Mouse (Mus musculus): ENCODE results near the gene Rnd3. TPM values are rescaled to one million over a fixed set of nuclear protein-coding genes. Genes with fewer than 3 reads are reported as not detected.
A peak's percentile ranks its signal among the peaks of the same experiment; 100 is the strongest.

The Rnd3 gene
- polyA plus RNA-seq (2014; fragmentation: Nextera tagmentation; extraction: Ambion mirVana): 338 and 393 TPM in 2 replicates

DNA sequence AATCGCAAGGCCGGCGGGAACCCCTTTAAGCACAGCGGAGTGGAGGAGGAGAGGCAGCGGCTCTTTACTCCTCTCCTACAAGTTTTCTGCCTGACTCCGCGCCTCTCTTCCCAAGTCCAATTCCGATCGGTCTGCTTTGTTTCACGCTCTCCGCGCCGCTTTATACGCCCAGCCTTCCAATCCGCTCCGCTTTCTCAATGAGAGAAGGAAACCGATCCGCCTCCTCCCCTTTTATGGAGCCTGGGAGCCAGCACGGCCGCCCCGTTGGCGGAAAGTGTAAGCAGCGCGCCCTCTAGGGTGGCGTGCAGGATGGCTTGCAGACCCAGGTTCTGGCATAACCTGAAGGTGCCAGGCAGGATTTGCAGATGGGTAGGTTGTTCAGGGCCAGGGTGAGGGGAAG is at the start of gene Rnd3:
Rnd3 (minus strand) TSS at position 137 of the 400 bp plus-strand sequence.
- H3K4me3 ChIP-seq (ENCODE audit: low read depth, low read length): peak within 1 kb of the TSS; percentile 98
- H3K9me3 ChIP-seq (ENCODE audit: control insufficient read depth, low read length): no peaks in the 10 kb centered on the region
- peaks cover 8% of the 10 kb centered on the region for H3K4me1 ChIP-seq (ENCODE audit: control insufficient read depth, insufficient read depth, low read length)
- WGBS: under 1% methylated on average over 25 of the region's 25 CpGs
- H3K27ac ChIP-seq (ENCODE audit: low read depth, low read length): peak within 1 kb of the TSS; percentile 89
- peak within 1 kb of the TSS; percentile 99 for H3K9ac ChIP-seq (ENCODE audit: low read length)
- ATAC-seq (ENCODE audit: low FRiP score): peak; percentile 80
- peak within 1 kb of the TSS; percentile 55 for H3K4me2 ChIP-seq
- peak; percentile 99 for DNase-seq (ENCODE audit: low spot score, missing footprints)
- no peaks in the 10 kb centered on the region for H3K27me3 ChIP-seq (ENCODE audit: control insufficient read depth, insufficient read depth, low read length)
- H3K36me3 ChIP-seq (ENCODE audit: control insufficient read depth, insufficient read depth, low read length): no peaks in the 10 kb centered on the region

- Histone ChIP-seq H3K9me3 (ENCODE audit: control insufficient read depth, low read length) (no peaks in the 10 kb centered on the region), H3K27ac (ENCODE audit: low read depth, low read length) (no peak overlapping the region), H3K4me1 (ENCODE audit: control insufficient read depth, insufficient read depth, low read length) (no peaks in the 10 kb centered on the region), H3K9ac (ENCODE audit: low read length) (no peak overlapping the region), H3K36me3 (ENCODE audit: control insufficient read depth, insufficient read depth, low read length) (no peaks in the 10 kb centered on the region), H3K27me3 (ENCODE audit: control insufficient read depth, insufficient read depth, low read length) (no peaks in the 10 kb centered on the region), H3K4me2 (no peak overlapping the region), H3K4me3 (ENCODE audit: low read depth, low read length) (no peak overlapping the region)
- DNase-seq (ENCODE audit: low spot score, missing footprints) (no peak), ATAC-seq (ENCODE audit: low FRiP score) (no peak)
- WGBS: 67% methylated on average over 2 of the region's 2 CpGs
Measured at GRCm38 (mm10) chr2:51192319-51192718, 43.4 kb upstream of the Rnd3 start.

DNA sequence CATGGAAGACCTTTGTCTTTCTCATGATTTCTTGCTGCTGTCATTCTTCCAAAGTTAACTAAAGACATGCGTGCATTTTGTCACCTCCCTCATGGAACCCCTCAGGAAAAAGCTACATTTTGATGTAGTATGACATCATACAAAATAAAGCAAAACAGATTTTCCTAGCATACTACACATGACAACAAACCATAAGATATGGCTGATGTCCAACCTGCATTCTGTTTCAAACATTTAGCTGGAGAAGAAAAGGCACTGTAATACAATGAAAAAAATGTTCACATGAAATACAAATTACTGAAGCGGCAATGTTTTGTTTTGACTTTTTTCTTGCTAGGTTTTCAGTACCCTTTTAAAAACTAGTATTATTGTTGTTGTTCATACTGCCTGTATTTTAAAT is 36.9 kb upstream of the Rnd3 start:
- Histone ChIP-seq H3K9me3 (ENCODE audit: control insufficient read depth, low read length) (no peaks in the 10 kb centered on the region), H3K9ac (ENCODE audit: low read length) (no peak overlapping the region), H3K4me1 (ENCODE audit: control insufficient read depth, insufficient read depth, low read length) (no peaks in the 10 kb centered on the region), H3K36me3 (ENCODE audit: control insufficient read depth, insufficient read depth, low read length) (no peaks in the 10 kb centered on the region), H3K27ac (ENCODE audit: low read depth, low read length) (no peak overlapping the region), H3K4me3 (ENCODE audit: low read depth, low read length) (no peak overlapping the region), H3K4me2 (no peak overlapping the region), H3K27me3 (ENCODE audit: control insufficient read depth, insufficient read depth, low read length) (no peaks in the 10 kb centered on the region)
- DNase-seq (ENCODE audit: low spot score, missing footprints): no peak
- 93% methylated on average over 2 of the region's 2 CpGs for WGBS
- ATAC-seq (ENCODE audit: low FRiP score): no peak

DNA sequence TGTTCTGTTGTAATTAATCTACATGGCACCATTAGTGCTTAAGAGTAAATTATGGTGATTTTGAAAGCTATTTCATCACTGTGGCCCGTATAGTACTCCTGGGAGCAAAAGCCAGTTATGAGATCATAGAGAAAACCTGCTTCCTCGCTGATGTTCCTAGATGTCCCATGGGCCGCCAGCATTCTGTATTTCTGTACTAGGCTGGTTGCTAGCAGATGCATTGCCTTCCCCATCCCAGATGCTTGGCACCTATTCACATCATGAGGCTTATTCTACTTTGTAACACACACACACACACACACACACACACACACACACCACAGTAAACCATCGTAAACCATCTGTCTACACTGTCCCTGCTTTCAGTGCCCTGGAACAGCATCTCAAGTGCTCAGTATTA is 34.1 kb upstream of the Rnd3 start:
- no peak for ATAC-seq (ENCODE audit: low FRiP score)
- no peaks in the 10 kb centered on the region for H3K4me1 ChIP-seq (ENCODE audit: control insufficient read depth, insufficient read depth, low read length)
- H3K9ac ChIP-seq (ENCODE audit: low read length): no peak overlapping the region
- H3K27ac ChIP-seq (ENCODE audit: low read depth, low read length): no peak overlapping the region
- no peaks in the 10 kb centered on the region for H3K36me3 ChIP-seq (ENCODE audit: control insufficient read depth, insufficient read depth, low read length)
- no peak for DNase-seq (ENCODE audit: low spot score, missing footprints)
- H3K27me3 ChIP-seq (ENCODE audit: control insufficient read depth, insufficient read depth, low read length): no peaks in the 10 kb centered on the region
- H3K4me2 ChIP-seq: no peak overlapping the region
- H3K9me3 ChIP-seq (ENCODE audit: control insufficient read depth, low read length): no peaks in the 10 kb centered on the region
- H3K4me3 ChIP-seq (ENCODE audit: low read depth, low read length): no peak overlapping the region
- 96% methylated on average over 4 of the region's 4 CpGs for WGBS

- Histone ChIP-seq H3K4me2 (no peak overlapping the region), H3K4me3 (ENCODE audit: low read depth, low read length) (no peak overlapping the region), H3K27ac (ENCODE audit: low read depth, low read length) (no peak overlapping the region), H3K4me1 (ENCODE audit: control insufficient read depth, insufficient read depth, low read length) (no peaks in the 10 kb centered on the region), H3K9ac (ENCODE audit: low read length) (no peak overlapping the region), H3K9me3 (ENCODE audit: control insufficient read depth, low read length) (no peaks in the 10 kb centered on the region), H3K27me3 (ENCODE audit: control insufficient read depth, insufficient read depth, low read length) (no peaks in the 10 kb centered on the region), H3K36me3 (ENCODE audit: control insufficient read depth, insufficient read depth, low read length) (no peaks in the 10 kb centered on the region)
- no peak for DNase-seq (ENCODE audit: low spot score, missing footprints)
- ATAC-seq (ENCODE audit: low FRiP score): no peak
Measured at GRCm38 (mm10) chr2:51181376-51181775, 32.5 kb upstream of the Rnd3 start.

- WGBS: 84% methylated on average over 3 of the region's 3 CpGs
- ATAC-seq (ENCODE audit: low FRiP score) (no peak), DNase-seq (ENCODE audit: low spot score, missing footprints) (no peak)
- Histone ChIP-seq H3K9me3 (ENCODE audit: control insufficient read depth, low read length) (no peaks in the 10 kb centered on the region), H3K27ac (ENCODE audit: low read depth, low read length) (no peak overlapping the region), H3K36me3 (ENCODE audit: control insufficient read depth, insufficient read depth, low read length) (no peaks in the 10 kb centered on the region), H3K27me3 (ENCODE audit: control insufficient read depth, insufficient read depth, low read length) (no peaks in the 10 kb centered on the region), H3K4me2 (no peak overlapping the region), H3K4me3 (ENCODE audit: low read depth, low read length) (no peak overlapping the region), H3K9ac (ENCODE audit: low read length) (no peak overlapping the region), H3K4me1 (ENCODE audit: control insufficient read depth, insufficient read depth, low read length) (no peaks in the 10 kb centered on the region)
Measured at GRCm38 (mm10) chr2:51179096-51179495, 30.2 kb upstream of the Rnd3 start.

DNA sequence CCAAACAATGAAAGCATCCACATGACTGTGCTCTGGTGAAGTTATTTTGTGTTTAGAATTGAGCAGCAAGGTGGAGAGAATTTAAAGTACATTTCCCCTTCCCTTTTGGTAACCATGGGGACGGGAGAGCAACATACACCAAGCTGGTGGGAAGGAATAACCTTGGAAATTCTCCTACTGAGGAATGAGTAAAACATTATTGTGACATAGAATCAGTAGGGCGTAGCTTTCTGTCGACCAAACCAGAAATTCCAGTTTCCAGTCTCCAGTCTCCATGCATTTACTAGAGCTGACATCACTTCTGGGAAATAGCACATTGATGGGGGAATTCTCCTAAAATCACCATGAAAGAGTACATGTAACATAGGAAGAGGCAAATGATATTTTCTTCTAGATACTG is 28.7 kb upstream of the Rnd3 start:
- Histone ChIP-seq H3K4me1 (ENCODE audit: control insufficient read depth, insufficient read depth, low read length) (no peaks in the 10 kb centered on the region), H3K27ac (ENCODE audit: low read depth, low read length) (no peak overlapping the region), H3K27me3 (ENCODE audit: control insufficient read depth, insufficient read depth, low read length) (no peaks in the 10 kb centered on the region), H3K4me3 (ENCODE audit: low read depth, low read length) (no peak overlapping the region), H3K4me2 (no peak overlapping the region), H3K9me3 (ENCODE audit: control insufficient read depth, low read length) (no peaks in the 10 kb centered on the region), H3K9ac (ENCODE audit: low read length) (no peak overlapping the region), H3K36me3 (ENCODE audit: control insufficient read depth, insufficient read depth, low read length) (no peaks in the 10 kb centered on the region)
- ATAC-seq (ENCODE audit: low FRiP score) (no peak), DNase-seq (ENCODE audit: low spot score, missing footprints) (no peak)
- WGBS: 82% methylated on average over 3 of the region's 3 CpGs

DNA sequence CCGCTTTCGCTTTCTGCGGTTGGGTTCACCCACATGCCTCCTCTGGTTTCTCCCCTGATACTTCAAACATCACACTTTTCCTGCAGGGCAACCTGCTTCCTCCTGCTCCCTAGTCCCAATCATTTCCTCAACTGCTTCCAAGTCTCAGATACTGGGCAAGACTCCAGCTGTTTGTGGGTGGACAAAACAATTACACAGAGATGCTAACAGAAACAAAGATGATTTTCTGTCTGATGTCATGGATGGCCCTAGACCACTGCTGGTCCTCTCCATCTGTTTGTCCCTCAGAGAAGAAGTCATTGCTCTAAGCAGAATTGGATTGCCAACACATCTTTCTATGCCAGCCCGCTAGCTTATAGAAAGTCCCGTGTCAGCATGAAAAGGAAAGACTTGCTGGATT is 26.4 kb upstream of the Rnd3 start:
- Histone ChIP-seq H3K4me3 (ENCODE audit: low read depth, low read length) (no peak overlapping the region), H3K4me1 (ENCODE audit: control insufficient read depth, insufficient read depth, low read length) (no peaks in the 10 kb centered on the region), H3K36me3 (ENCODE audit: control insufficient read depth, insufficient read depth, low read length) (no peaks in the 10 kb centered on the region), H3K9me3 (ENCODE audit: control insufficient read depth, low read length) (no peaks in the 10 kb centered on the region), H3K27ac (ENCODE audit: low read depth, low read length) (no peak overlapping the region), H3K9ac (ENCODE audit: low read length) (no peak overlapping the region), H3K4me2 (no peak overlapping the region), H3K27me3 (ENCODE audit: control insufficient read depth, insufficient read depth, low read length) (no peaks in the 10 kb centered on the region)
- WGBS: 92% methylated on average over 5 of the region's 5 CpGs
- ATAC-seq (ENCODE audit: low FRiP score): no peak
- no peak for DNase-seq (ENCODE audit: low spot score, missing footprints)

- Histone ChIP-seq H3K9ac (ENCODE audit: low read length) (no peak overlapping the region), H3K27me3 (ENCODE audit: control insufficient read depth, insufficient read depth, low read length) (no peaks in the 10 kb centered on the region), H3K4me1 (ENCODE audit: control insufficient read depth, insufficient read depth, low read length) (no peaks in the 10 kb centered on the region), H3K36me3 (ENCODE audit: control insufficient read depth, insufficient read depth, low read length) (no peaks in the 10 kb centered on the region), H3K9me3 (ENCODE audit: control insufficient read depth, low read length) (no peaks in the 10 kb centered on the region), H3K4me2 (no peak overlapping the region), H3K4me3 (ENCODE audit: low read depth, low read length) (no peak overlapping the region), H3K27ac (ENCODE audit: low read depth, low read length) (no peak overlapping the region)
- ATAC-seq (ENCODE audit: low FRiP score) (no peak), DNase-seq (ENCODE audit: low spot score, missing footprints) (no peak)
- 86% methylated on average over 2 of the region's 2 CpGs for WGBS
Measured at GRCm38 (mm10) chr2:51161110-51161509, 12.2 kb upstream of the Rnd3 start.

DNA sequence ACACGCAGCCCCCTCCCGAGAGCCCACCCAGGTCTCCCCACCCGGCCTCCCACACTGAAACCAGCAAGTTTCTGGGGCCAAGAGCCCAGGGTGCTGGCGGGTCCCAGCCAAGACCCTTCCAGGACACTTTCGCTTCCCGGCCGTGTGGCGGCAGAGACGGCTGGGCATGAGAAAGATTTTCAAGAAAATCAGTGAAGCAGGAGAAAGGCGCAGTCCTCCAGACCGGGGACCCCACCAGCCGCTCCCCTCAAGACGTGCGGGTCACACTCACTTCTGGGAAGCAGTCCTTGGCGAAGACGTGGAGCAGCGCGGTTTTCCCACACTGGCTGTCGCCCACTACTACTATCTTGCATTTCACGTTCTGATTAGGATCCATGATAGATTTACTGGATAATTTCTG is 457 bp downstream of the Rnd3 start:
- Histone ChIP-seq H3K36me3 (ENCODE audit: control insufficient read depth, insufficient read depth, low read length) (no peaks in the 10 kb centered on the region), H3K9ac (ENCODE audit: low read length) (peak overlapping the region; percentile 99), H3K27ac (ENCODE audit: low read depth, low read length) (peak overlapping the region; percentile 89), H3K9me3 (ENCODE audit: control insufficient read depth, low read length) (no peaks in the 10 kb centered on the region), H3K4me2 (peak overlapping the region; percentile 55), H3K27me3 (ENCODE audit: control insufficient read depth, insufficient read depth, low read length) (no peaks in the 10 kb centered on the region), H3K4me1 (ENCODE audit: control insufficient read depth, insufficient read depth, low read length) (peaks cover 11% of the 10 kb centered on the region), H3K4me3 (ENCODE audit: low read depth, low read length) (peak overlapping the region; percentile 98)
- ATAC-seq (ENCODE audit: low FRiP score): peak; percentile 35; the same call in 1 of the 2 replicates
- DNase-seq (ENCODE audit: low spot score, missing footprints): peak; percentile 96
- under 1% methylated on average over 20 of the region's 20 CpGs for WGBS

Data from midbrain, embryonic 11.5 days (tissue).